15 mouse cellular contexts compared by ENCODE assay signal in genomic region chr9:116150725-116151396, GRCm38 (mm10). TPM values are rescaled to one million over a fixed set of nuclear protein-coding genes. Genes with fewer than 3 reads are reported as not detected.
A peak's percentile ranks its signal among the peaks of the same experiment; 100 is the strongest.
DNase-seq lines count a peak whose midpoint lies in the region; ATAC-seq and TF ChIP-seq lines count a peak whose summit lies in the region.
"Had no signal": no experiment of that assay in that cellular context is flagged by ENCODE, and none has a peak within 500 bp of the region (broad histone marks: within the 10 kb centered on the region; RNA-seq: fewer than 3 reads in every experiment).

No protein-coding gene starts in this region.

- 17% methylated on average over 6 of the region's 7 CpGs for WGBS in forebrain, embryonic 10.5 days
- WGBS in forebrain, embryonic 13.5 days, result 8% methylated on average over 7 of the region's 7 CpGs
- 34% methylated on average over 7 of the region's 7 CpGs for WGBS in intestine, embryonic 15.5 days
- 69% methylated on average over 6 of the region's 7 CpGs for WGBS in intestine, postnatal 0 days
- 16% methylated on average over 7 of the region's 7 CpGs for WGBS in limb, embryonic 10.5 days

- 0 out of 2 replicates have a peak overlapping the region, but pooled peaks have one; percentile 20 for H3K27ac ChIP-seq in forebrain, embryonic 10.5 days
- H3K27ac ChIP-seq in forebrain, embryonic 13.5 days, result no peak overlapping the region; the same call in 1 of the 2 replicates
- H3K27ac ChIP-seq in intestine, embryonic 15.5 days, result peak overlapping the region; percentile 40; the same call in 1 of the 2 replicates
- H3K27ac ChIP-seq in intestine, postnatal 0 days (ENCODE audit: low read depth, low read length), result no peak overlapping the region
- H3K27ac ChIP-seq in brown adipose tissue, adult 24 weeks (replicated peaks; ENCODE audit: low read depth, low read length), result peak overlapping the region; percentile 15; the same call in 1 of the 2 replicates
- H3K27ac ChIP-seq in limb, embryonic 10.5 days, result peak overlapping the region; percentile 46; the same call in 1 of the 2 replicates
- H3K27ac ChIP-seq: forebrain, embryonic 15.5 days; midbrain, embryonic 12.5 days; neural tube, embryonic 13.5 days had no signal

- intact Hi-C loops in left cerebral cortex, postnatal 10 days (cut with DNase I), result no loop called here

- no peak for DNase-seq in forebrain, embryonic 10.5 days (ENCODE audit: extremely low spot score, low spot score)
- DNase-seq in limb, embryonic 10.5 days (ENCODE audit: low spot score), result no peak
- DNase-seq in left cerebral cortex, postnatal 10 days (ENCODE audit: extremely low spot score in 1 of 2, low spot score in 2 of 2), result no peak
- DNase-seq in right cerebral cortex, adult 18-20 months, result no peak
- DNase-seq: gastrocnemius, postnatal 36 days; layer of hippocampus, postnatal 36 days; liver, postnatal 0 days had no signal

- H3K4me2 ChIP-seq in forebrain, embryonic 13.5 days, result no peak overlapping the region
- no peak overlapping the region for H3K4me2 ChIP-seq in intestine, embryonic 15.5 days (replicated peaks)
- H3K4me2 ChIP-seq in intestine, postnatal 0 days (replicated peaks; ENCODE audit: low read depth), result no peak overlapping the region
- H3K4me2 ChIP-seq: forebrain, embryonic 15.5 days; midbrain, embryonic 12.5 days; neural tube, embryonic 13.5 days had no signal

- H3K27me3 ChIP-seq in forebrain, embryonic 10.5 days (ENCODE audit: poor library complexity, severe bottlenecking), result no peaks in the 10 kb centered on the region
- H3K27me3 ChIP-seq in forebrain, embryonic 13.5 days, result no peaks in the 10 kb centered on the region
- no peaks in the 10 kb centered on the region for H3K27me3 ChIP-seq in intestine, embryonic 15.5 days (replicated peaks)
- no peaks in the 10 kb centered on the region for H3K27me3 ChIP-seq in intestine, postnatal 0 days (replicated peaks; ENCODE audit: control insufficient read depth, insufficient read depth, low read length)
- no peaks in the 10 kb centered on the region for H3K27me3 ChIP-seq in limb, embryonic 10.5 days (ENCODE audit: low read depth, poor library complexity, severe bottlenecking)
- H3K27me3 ChIP-seq: forebrain, embryonic 15.5 days; midbrain, embryonic 12.5 days; neural tube, embryonic 13.5 days had no signal

- no peak for ATAC-seq in forebrain, embryonic 13.5 days
- 0 out of 2 replicates have a peak, but pooled peaks have one; percentile 11 for ATAC-seq in intestine, embryonic 15.5 days
- no peak for ATAC-seq in intestine, postnatal 0 days
- ATAC-seq: activated CD4-positive, CD25-positive, alpha-beta regulatory T cell, adult 4 months; forebrain, embryonic 15.5 days; liver, postnatal 0 days had no signal

- peaks cover 39% of the 10 kb centered on the region for H3K4me1 ChIP-seq in forebrain, embryonic 10.5 days
- peaks cover 5% of the 10 kb centered on the region; the same call in 1 of the 2 replicates for H3K4me1 ChIP-seq in forebrain, embryonic 13.5 days
- peaks cover 15% of the 10 kb centered on the region; the same call in 1 of the 2 replicates for H3K4me1 ChIP-seq in intestine, embryonic 15.5 days (replicated peaks)
- H3K4me1 ChIP-seq in intestine, postnatal 0 days (replicated peaks; ENCODE audit: control insufficient read depth, insufficient read depth, low read length), result no peaks in the 10 kb centered on the region
- H3K4me1 ChIP-seq in brown adipose tissue, adult 24 weeks (ENCODE audit: control insufficient read depth, insufficient read depth, insufficient read length, low read length), result peaks cover 48% of the 10 kb centered on the region
- H3K4me1 ChIP-seq in limb, embryonic 10.5 days, result peaks cover 41% of the 10 kb centered on the region

- no peak overlapping the region for H3K9ac ChIP-seq in forebrain, embryonic 13.5 days
- H3K9ac ChIP-seq in intestine, embryonic 15.5 days, result no peak overlapping the region
- no peak overlapping the region for H3K9ac ChIP-seq in intestine, postnatal 0 days (ENCODE audit: low read depth, low read length)
- H3K9ac ChIP-seq: forebrain, embryonic 15.5 days; liver, postnatal 0 days; midbrain, embryonic 12.5 days; neural tube, embryonic 13.5 days had no signal

- H3K9me3 ChIP-seq in forebrain, embryonic 10.5 days, result no peaks in the 10 kb centered on the region; the same call in 1 of the 2 replicates
- no peaks in the 10 kb centered on the region for H3K9me3 ChIP-seq in forebrain, embryonic 13.5 days (replicated peaks)
- no peaks in the 10 kb centered on the region for H3K9me3 ChIP-seq in intestine, embryonic 15.5 days
- no peaks in the 10 kb centered on the region for H3K9me3 ChIP-seq in intestine, postnatal 0 days (ENCODE audit: control insufficient read depth)
- no peaks in the 10 kb centered on the region for H3K9me3 ChIP-seq in limb, embryonic 10.5 days (replicated peaks)
- H3K9me3 ChIP-seq: forebrain, embryonic 15.5 days; midbrain, embryonic 12.5 days; neural tube, embryonic 13.5 days had no signal

- no peak overlapping the region for H3K4me3 ChIP-seq in forebrain, embryonic 10.5 days
- H3K4me3 ChIP-seq in forebrain, embryonic 13.5 days, result no peak overlapping the region
- no peak overlapping the region for H3K4me3 ChIP-seq in intestine, embryonic 15.5 days (replicated peaks)
- no peak overlapping the region for H3K4me3 ChIP-seq in intestine, postnatal 0 days (ENCODE audit: low read depth, low read length)
- no peak overlapping the region for H3K4me3 ChIP-seq in brown adipose tissue, adult 24 weeks (ENCODE audit: insufficient read depth, low read depth, low read length)
- H3K4me3 ChIP-seq in limb, embryonic 10.5 days, result no peak overlapping the region
- H3K4me3 ChIP-seq: forebrain, embryonic 15.5 days; midbrain, embryonic 12.5 days; neural tube, embryonic 13.5 days had no signal

- H3K36me3 ChIP-seq in forebrain, embryonic 10.5 days (replicated peaks), result no peaks in the 10 kb centered on the region
- no peaks in the 10 kb centered on the region for H3K36me3 ChIP-seq in forebrain, embryonic 13.5 days (ENCODE audit: poor library complexity, severe bottlenecking)
- H3K36me3 ChIP-seq in intestine, embryonic 15.5 days, result peaks cover 5% of the 10 kb centered on the region
- peaks cover 18% of the 10 kb centered on the region for H3K36me3 ChIP-seq in intestine, postnatal 0 days (ENCODE audit: control insufficient read depth, insufficient read depth)
- H3K36me3 ChIP-seq in limb, embryonic 10.5 days, result peaks cover 13% of the 10 kb centered on the region
- H3K36me3 ChIP-seq: forebrain, embryonic 15.5 days; midbrain, embryonic 12.5 days; neural tube, embryonic 13.5 days had no signal

- no peak for TF ChIP-seq CTCF in intestine, postnatal 0 days (IDR thresholded peaks at IDR 0.05; ENCODE audit: low read depth)

RNA-seq across cellular contexts. Expression of gene Tgfbr2, which starts 24.3 kb away (rescaled TPM):
- polyA plus RNA-seq in forebrain, embryonic 10.5 days (2016; fragmentation: Nextera tagmentation; extraction: Ambion mirVana), result 5.2 and 5.5 TPM in 2 replicates
- 4.2 and 4.4 TPM in 2 replicates for polyA plus RNA-seq in forebrain, embryonic 13.5 days (2015; fragmentation: Nextera tagmentation; extraction: Ambion mirVana)
- polyA plus RNA-seq in intestine, embryonic 15.5 days (2015; fragmentation: Nextera tagmentation; extraction: Ambion mirVana), result 28.3 and 31.8 TPM in 2 replicates
- 16.0 and 16.1 TPM in 2 replicates for polyA plus RNA-seq in intestine, postnatal 0 days (2015; fragmentation: Nextera tagmentation; extraction: Ambion mirVana)
- polyA plus RNA-seq in brown adipose tissue, adult 24 weeks (2012; ENCODE audit: insufficient read depth, insufficient read length, missing spikeins), result 60.5 and 68.8 TPM in 2 replicates
- polyA plus RNA-seq in limb, embryonic 10.5 days (2016; fragmentation: Nextera tagmentation; extraction: Ambion mirVana), result 9.8 and 14.1 TPM in 2 replicates
- total RNA-seq in left cerebral cortex, postnatal 10 days (2021), result 10 to 100 TPM; 10.3 to 14.2 TPM

Comparison
In these comparisons a context has a peak if more than half of its experiments do, and no peak if none do; other contexts are left out.
1. H3K27ac ChIP-seq: peak in forebrain, embryonic 10.5 days (single experiment), intestine, embryonic 15.5 days (single experiment), brown adipose tissue, adult 24 weeks (single experiment) and limb, embryonic 10.5 days (single experiment); none in forebrain, embryonic 13.5 days (single experiment) and intestine, postnatal 0 days (single experiment).